Mouse (Mus musculus) kidney, adult 9 months (tissue): Measurements from ENCODE around the gene Gm10775.

Experiments
- DNase-seq: peaks from one replicate; pipeline ENCODE4 v3.0.0; 2022

The Gm10775 gene

GRCm38 (mm10) chr13:65259239-65259638 is at the start of gene Gm10775:
TSS of gene Gm10775 (plus strand) at chr13:65259539.
- DNase-seq, result no peak

- DNase-seq, result no peak
Measured at GRCm38 (mm10) chr13:65225945-65226344, 33.4 kb upstream of the Gm10775 start.

- no peak for DNase-seq
Measured at GRCm38 (mm10) chr13:65226657-65227056, 32.7 kb upstream of the Gm10775 start.

GRCm38 (mm10) chr13:65237211-65237610 is 22.1 kb upstream of the Gm10775 start:
- DNase-seq, result no peak

- DNase-seq, result peak; percentile 98
Measured at GRCm38 (mm10) chr13:65240509-65241098, 18.7 kb upstream of the Gm10775 start.

- DNase-seq, result peak; percentile 96
Measured at GRCm38 (mm10) chr13:65241099-65241626, 18.2 kb upstream of the Gm10775 start.

GRCm38 (mm10) chr13:65241627-65242318 is 17.6 kb upstream of the Gm10775 start:
- no peak for DNase-seq

GRCm38 (mm10) chr13:65242319-65242787 is 17.0 kb upstream of the Gm10775 start:
- no peak for DNase-seq

GRCm38 (mm10) chr13:65243273-65243672 is 16.1 kb upstream of the Gm10775 start:
- no peak for DNase-seq

- no peak for DNase-seq
Measured at GRCm38 (mm10) chr13:65258175-65258954, 974 bp upstream of the Gm10775 start.

- no peak for DNase-seq
Measured at GRCm38 (mm10) chr13:65262086-65262485, 2.7 kb downstream of the Gm10775 start.

- no peak for DNase-seq
Measured at GRCm38 (mm10) chr13:65277994-65278382, 18.6 kb downstream of the Gm10775 start.

- DNase-seq, result peak; percentile 95
Measured at GRCm38 (mm10) chr13:65278383-65279341, 19.3 kb downstream of the Gm10775 start, which contains the start of gene Zfp369. TSS of gene Zfp369 (plus strand) at chr13:65278814.

- no peak for DNase-seq
Measured at GRCm38 (mm10) chr13:65286771-65287170, 27.4 kb downstream of the Gm10775 start.

GRCm38 (mm10) chr13:65296354-65296753 is 37.0 kb downstream of the Gm10775 start:
- no peak for DNase-seq
